Mouse (Mus musculus) frontal cortex, adult (tissue): Measurements from ENCODE around the gene Rasl11a.
"Not testable (repeated sequence)": the region's sequence is repeated elsewhere in the genome, so short reads cannot be mapped to it uniquely, and the experiment has no call there.

ENCODE experiments used
- ATAC-seq: cut with Nextera tagmentation; 2 replicates; pipeline ENCODE4 v1.9.2; 2017; ENCODE audit warnings: mild to moderate bottlenecking, moderate library complexity, mixed read lengths; ENCODE audit not compliant: low TSS enrichment

The Rasl11a gene

GRCm38 (mm10) chr5:146893478-146894182 is 48.8 kb downstream of the Rasl11a start:
- no peak for ATAC-seq

DNA sequence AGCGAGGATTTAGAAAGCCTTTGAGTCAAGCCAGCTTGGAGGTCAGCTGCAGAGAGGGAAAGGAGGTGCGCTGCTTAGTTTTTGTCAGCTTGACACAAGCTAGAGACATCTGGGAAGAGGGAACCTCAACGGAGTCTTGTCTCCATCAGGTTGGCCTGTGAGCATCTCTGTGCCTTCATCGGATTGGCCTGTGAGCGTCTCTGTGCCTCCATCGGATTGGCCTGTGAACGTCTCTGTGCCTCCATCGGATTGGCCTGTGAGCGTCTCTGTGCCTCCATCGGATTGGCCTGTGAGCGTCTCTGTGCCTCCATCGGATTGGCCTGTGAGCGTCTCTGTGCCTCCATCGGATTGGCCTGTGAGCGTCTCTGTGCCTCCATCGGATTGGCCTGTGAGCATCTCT is 50.8 kb downstream of the Rasl11a start:
- ATAC-seq: not testable (repeated sequence)

DNA sequence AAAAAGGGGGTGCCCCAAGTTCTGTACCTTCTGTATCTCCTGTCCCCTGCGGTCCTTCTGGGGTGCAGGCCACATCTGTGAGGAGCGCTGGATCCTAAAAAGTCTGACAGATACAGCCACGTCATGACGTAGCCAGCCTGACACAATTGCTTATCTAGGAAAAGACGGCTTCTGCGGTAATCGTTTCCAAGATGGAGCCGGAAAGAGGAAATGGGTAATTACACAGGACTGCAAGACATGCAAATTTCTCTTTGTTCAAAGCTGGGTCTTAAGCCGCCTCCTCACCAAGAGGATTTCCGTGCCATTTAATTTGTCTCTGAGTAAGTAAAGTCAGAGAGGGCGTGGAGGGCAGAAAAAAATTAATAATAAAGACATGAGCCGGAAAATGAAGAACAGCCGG is 52.1 kb downstream of the Rasl11a start:
- ATAC-seq: no peak
